Mouse (Mus musculus) embryonic facial prominence, embryonic 12.5 days (tissue): ENCODE data around the gene Stim2. TPM values are rescaled to one million over a fixed set of nuclear protein-coding genes. Genes with fewer than 3 reads are reported as not detected.

Source experiments
- polyA plus RNA-seq: library from polyadenylated mRNA; unstranded; fragments of >200 nt; fragmentation: Nextera tagmentation; extraction: Ambion mirVana; gene quantifications from 2 replicates; pipeline ENCODE4 v1.2.1, GENCODE M21; 2016

Gene Stim2
- polyA plus RNA-seq, 1 experiment from 2014 or later = 18.9 TPM

Other genes with a start within 250 kb of the Stim2 start
- 50.0 and 55.3 TPM in 2 replicates for gene Tbc1d19, start 188.9 kb upstream of the Stim2 start, polyA plus RNA-seq